Mouse (Mus musculus) CH12.LX (cell line): ENCODE data around the gene Cys1. TPM values are rescaled to one million over a fixed set of nuclear protein-coding genes. Genes with fewer than 3 reads are reported as not detected.

Experiments used
- DNase-seq: peaks from one replicate; pipeline ENCODE4 v3.0.0-alpha.2; 2013; ENCODE audit errors: extremely low read depth
- H3K27ac ChIP-seq: 2 replicates; pipeline ENCODE4 v1.5.1; 2012; ENCODE audit warnings: low read depth, mild to moderate bottlenecking, control low read depth, moderate library complexity; ENCODE audit not compliant: insufficient read depth
- H3K27me3 ChIP-seq: replicated peaks from 2 replicates; pipeline ENCODE3; 2012; ENCODE audit warnings: inconsistent platforms
- H3K36me3 ChIP-seq, 2 experiments: replicated peaks in 1 of 2; 2 replicates each; pipeline versions ENCODE3 to v1.6.1; 2012; ENCODE audit warnings: inconsistent platforms in 1 of 2, low read length in 1 of 2, mild to moderate bottlenecking in 1 of 2, mixed read lengths in 1 of 2, moderate library complexity in 1 of 2; ENCODE audit not compliant: control insufficient read depth in 1 of 2, insufficient read depth in 1 of 2
- H3K4me1 ChIP-seq, 2 experiments: 2 replicates each; pipeline ENCODE4 v1.6.1; 2012; ENCODE audit warnings: inconsistent platforms in 1 of 2, moderate library complexity in 1 of 2; ENCODE audit not compliant: insufficient read depth in 2 of 2, control insufficient read depth in 1 of 2
- H3K4me2 ChIP-seq: 2 replicates; pipeline ENCODE4 v1.6.1; 2012; ENCODE audit warnings: low read depth, mild to moderate bottlenecking, control low read depth; ENCODE audit not compliant: poor library complexity, insufficient read depth, severe bottlenecking
- H3K4me3 ChIP-seq, 3 experiments: fragments of 150-350 bp in 1 of 3; sonication (generic) in 1 of 3; replicated peaks in 1 of 3; 2 replicates each; pipeline versions ENCODE3 to v1.5.1; 2011 to 2012; ENCODE audit warnings: low read depth in 2 of 3, low read length in 2 of 3, mild to moderate bottlenecking in 2 of 3, moderate library complexity in 2 of 3, control low read depth in 1 of 3, improper control_type of control experiment in 1 of 3, inconsistent platforms in 1 of 3, mixed read lengths in 1 of 3; ENCODE audit not compliant: poor library complexity in 1 of 3
- H3K79me2 ChIP-seq: replicated peaks from 2 replicates; pipeline ENCODE4 v1.6.1; 2012; ENCODE audit warnings: mild to moderate bottlenecking, moderate library complexity; ENCODE audit not compliant: control insufficient read depth, poor library complexity, insufficient read depth, severe bottlenecking; ENCODE audit errors: extremely low read depth
- H3K9ac ChIP-seq: 2 replicates; pipeline ENCODE4 v1.6.1; 2012; ENCODE audit warnings: low read depth, mild to moderate bottlenecking, control low read depth, moderate library complexity; ENCODE audit not compliant: insufficient read depth
- H3K9me3 ChIP-seq: replicated peaks from 2 replicates; pipeline ENCODE3; 2012; ENCODE audit warnings: low read length, inconsistent platforms, mixed read lengths
- BHLHE40 ChIP-seq: IDR thresholded peaks from 2 replicates; pipeline ENCODE4 v1.6.1; 2011; ENCODE audit warnings: mild to moderate bottlenecking, low read depth, low read length, improper control_type of control experiment
- CTCF ChIP-seq, 2 experiments: IDR thresholded peaks in 1 of 2; conservative IDR thresholded peaks in 1 of 2; 2 replicates each; pipeline ENCODE4 v1.5.1; 2011 to 2012; ENCODE audit warnings: low read depth in 2 of 2, low read length in 2 of 2, improper control_type of control experiment in 1 of 2, inconsistent platforms in 1 of 2, mild to moderate bottlenecking in 1 of 2, moderate library complexity in 1 of 2
- E2F4 ChIP-seq: IDR thresholded peaks from 2 replicates; pipeline ENCODE4 v1.6.1; 2011; ENCODE audit warnings: low read depth, low read length, improper control_type of control experiment; ENCODE audit not compliant: insufficient replicate concordance
- ELF1 ChIP-seq: IDR thresholded peaks from 2 replicates; pipeline ENCODE4 v1.6.1; 2014; ENCODE audit warnings: low read depth, mild to moderate bottlenecking, inconsistent platforms, low read length, improper control_type of control experiment
- EP300 ChIP-seq: IDR thresholded peaks from 2 replicates; pipeline ENCODE4 v1.6.1; 2011; ENCODE audit warnings: low read length, improper control_type of control experiment
- ETS1 ChIP-seq: conservative IDR thresholded peaks from 2 replicates; pipeline ENCODE4 v1.6.1; 2012; ENCODE audit warnings: low read depth, mild to moderate bottlenecking, inconsistent platforms, low read length, improper control_type of control experiment, moderate library complexity
- GABPA ChIP-seq: IDR thresholded peaks from 2 replicates; pipeline ENCODE4 v1.6.1; 2012; ENCODE audit warnings: low read depth, low read length, improper control_type of control experiment, inconsistent platforms; ENCODE audit not compliant: insufficient replicate concordance
- MAFK ChIP-seq: IDR thresholded peaks from 2 replicates; pipeline ENCODE4 v1.6.1; 2011; ENCODE audit warnings: low read length, improper control_type of control experiment; ENCODE audit not compliant: insufficient replicate concordance
- MAZ ChIP-seq: IDR thresholded peaks from 2 replicates; pipeline ENCODE4 v1.6.1; 2012; ENCODE audit warnings: low read depth, mild to moderate bottlenecking, inconsistent platforms, low read length, improper control_type of control experiment, moderate library complexity
- MXI1 ChIP-seq: IDR thresholded peaks from 2 replicates; pipeline ENCODE4 v1.6.1; 2011; ENCODE audit warnings: mild to moderate bottlenecking, low read depth, low read length, improper control_type of control experiment
- NELFE ChIP-seq: IDR thresholded peaks from 2 replicates; pipeline ENCODE4 v1.6.1; 2011; ENCODE audit warnings: low read depth, low read length, improper control_type of control experiment
- NRF1 ChIP-seq: IDR thresholded peaks from 2 replicates; pipeline ENCODE4 v1.6.1; 2014; ENCODE audit warnings: low read depth, mild to moderate bottlenecking, inconsistent platforms, low read length, improper control_type of control experiment, moderate library complexity
- POLR2A ChIP-seq: IDR thresholded peaks from 2 replicates; pipeline ENCODE4 v1.6.1; 2011; ENCODE audit warnings: low read depth, mild to moderate bottlenecking, improper control_type of control experiment, low read length
- POLR2AphosphoS2 ChIP-seq: IDR thresholded peaks from 2 replicates; pipeline ENCODE4 v1.6.1; 2011; ENCODE audit warnings: low read depth, low read length, improper control_type of control experiment
- RAD21 ChIP-seq: IDR thresholded peaks from 2 replicates; pipeline ENCODE4 v1.6.1; 2011; ENCODE audit warnings: low read depth, mild to moderate bottlenecking, low read length, improper control_type of control experiment, moderate library complexity
- RCOR1 ChIP-seq: conservative IDR thresholded peaks from 2 replicates; pipeline ENCODE4 v1.6.1; 2012; ENCODE audit warnings: low read depth, mild to moderate bottlenecking, inconsistent platforms, low read length, improper control_type of control experiment
- SIN3A ChIP-seq: IDR thresholded peaks from 2 replicates; pipeline ENCODE4 v1.6.1; 2012; ENCODE audit warnings: low read length, improper control_type of control experiment, inconsistent platforms
- TCF12 ChIP-seq: IDR thresholded peaks from 2 replicates; pipeline ENCODE4 v1.6.1; 2014; ENCODE audit warnings: low read depth, mild to moderate bottlenecking, inconsistent platforms, low read length, improper control_type of control experiment
- USF2 ChIP-seq: conservative IDR thresholded peaks from 2 replicates; pipeline ENCODE4 v1.6.1; 2011; ENCODE audit warnings: low read depth, low read length, improper control_type of control experiment
- ZC3H11A ChIP-seq: IDR thresholded peaks from 2 replicates; pipeline ENCODE4 v1.6.1; 2012; ENCODE audit warnings: low read depth, mild to moderate bottlenecking, inconsistent platforms, low read length, improper control_type of control experiment
- ZKSCAN1 ChIP-seq: IDR thresholded peaks from 2 replicates; pipeline ENCODE4 v1.6.1; 2012; ENCODE audit warnings: low read depth, inconsistent platforms, low read length, improper control_type of control experiment, borderline replicate concordance
- ZMIZ1 ChIP-seq: IDR thresholded peaks from 2 replicates; pipeline ENCODE4 v1.6.1; 2012; ENCODE audit warnings: low read depth, mild to moderate bottlenecking, inconsistent platforms, low read length, improper control_type of control experiment
- ZNF384 ChIP-seq: IDR thresholded peaks from 2 replicates; pipeline ENCODE4 v1.6.1; 2012; ENCODE audit warnings: low read depth, low read length, improper control_type of control experiment, inconsistent platforms
- dilution Hi-C: fragments of 300-500 bp; cut with MboI; formaldehyde crosslinking; loops from 2 replicates; pipeline ENCODE4 v1.14.3; 2020; ENCODE audit warnings: low sequenced_read_pairs; ENCODE audit not compliant: extremely low pct_unique_long_range_greater_than_20kb, extremely low pct_ligation_motif_present
- in situ Hi-C: fragments of 300-500 bp; cut with MboI; formaldehyde crosslinking; loops from 3 replicates; pipeline ENCODE4 v1.14.3; 2019; ENCODE audit warnings: low sequenced_read_pairs, low pct_ligation_motif_present, low pct_unique_long_range_greater_than_20kb, mixed read lengths
- polyA plus RNA-seq: library from polyadenylated mRNA; unstranded; fragments of >175 nt; gene quantifications from 2 replicates; pipeline ENCODE4 v1.2.1, GENCODE M21; 2012; ENCODE audit warnings: low read depth; ENCODE audit not compliant: insufficient read length
- total RNA-seq, 2 experiments: library from RNA; depleted of rRNA; stranded (reverse); fragments of 300-350 nt in 1 of 2; fragments of >200 nt in 1 of 2; gene quantifications; 2 replicates each; pipeline ENCODE4 v1.2.3; 2012 to 2014

The Cys1 gene
- total and polyA plus RNA-seq, 3 experiments: not detected

- no peak for DNase-seq
- Histone ChIP-seq H3K4me2 (no peak overlapping the region), H3K9me3 (no peaks in the 10 kb centered on the region), H3K4me3 (no peak overlapping the region), H3K4me1 (peaks cover 0 to 6% of the 10 kb centered on the region in 2 experiments; a peak in 2 of 4 replicates), H3K36me3 (no peaks in the 10 kb centered on the region), H3K9ac (no peak overlapping the region), H3K27ac (no peak overlapping the region), H3K79me2 (no peaks in the 10 kb centered on the region), H3K27me3 (no peaks in the 10 kb centered on the region)
- TF ChIP-seq ZMIZ1 (no peak), E2F4 (no peak), RAD21 (no peak), MXI1 (no peak), CTCF (conservative IDR thresholded peaks at IDR 0.05 in 1 of 2, IDR thresholded peaks at IDR 0.05 in 1 of 2; ENCODE audit: low read depth in 2 of 2, low read length in 2 of 2) (no peak), USF2 (no peak), NRF1 (no peak), GABPA (no peak), MAZ (no peak), ZKSCAN1 (no peak), MAFK (no peak), SIN3A (no peak), TCF12 (no peak)
- dilution Hi-C loops (no loop called here), in situ Hi-C loops (no loop called here)
Observed at GRCm38 (mm10) chr12:24680492-24681285, 924 bp downstream of the Cys1 start.

DNA sequence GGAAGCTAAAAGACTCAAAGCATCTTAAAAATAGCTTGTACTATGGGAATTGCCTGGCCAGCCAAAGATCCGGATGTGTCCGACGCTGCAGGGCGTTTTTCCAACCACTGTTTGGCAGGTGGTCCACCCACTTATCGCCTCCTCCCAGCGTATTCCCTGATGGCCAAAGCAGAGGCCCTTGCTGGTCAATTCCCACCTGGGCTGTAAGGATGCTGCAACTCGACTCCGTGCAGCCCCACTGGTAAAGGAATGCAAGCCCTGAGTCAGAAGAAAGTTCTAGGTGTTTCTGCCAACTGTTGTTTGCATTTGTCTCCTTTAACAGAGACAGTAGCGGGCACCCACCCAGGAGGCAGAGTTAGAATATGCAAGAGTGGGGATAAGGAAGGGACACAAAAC lies 1.5 kb downstream of the Cys1 start:
- Histone ChIP-seq H3K4me1 (peaks cover 0 to 6% of the 10 kb centered on the region in 2 experiments; a peak in 2 of 4 replicates), H3K4me2 (no peak overlapping the region), H3K27me3 (no peaks in the 10 kb centered on the region), H3K27ac (no peak overlapping the region), H3K9ac (no peak overlapping the region), H3K79me2 (no peaks in the 10 kb centered on the region), H3K36me3 (no peaks in the 10 kb centered on the region), H3K9me3 (no peaks in the 10 kb centered on the region), H3K4me3 (no peak overlapping the region)
- TF ChIP-seq BHLHE40 (no peak), EP300 (no peak), ZC3H11A (no peak), ETS1 (no peak), ZKSCAN1 (no peak), MXI1 (no peak), CTCF (conservative IDR thresholded peaks at IDR 0.05 in 1 of 2, IDR thresholded peaks at IDR 0.05 in 1 of 2; ENCODE audit: low read depth in 2 of 2, low read length in 2 of 2) (no peak), RCOR1 (no peak), ZNF384 (no peak), POLR2AphosphoS2 (no peak), NELFE (no peak), ELF1 (no peak), POLR2A (no peak), E2F4 (no peak)
- in situ Hi-C loops (no loop called here), dilution Hi-C loops (no loop called here)
- DNase-seq: no peak
